Mouse (Mus musculus) midbrain, embryonic 14.5 days (tissue): ENCODE results near the gene Gimd1. TPM values are rescaled to one million over a fixed set of nuclear protein-coding genes. Genes with fewer than 3 reads are reported as not detected.

ENCODE experiments used
- ATAC-seq: fragments of 200-750 bp; cut with Nextera tagmentation; 2 replicates; pipeline ENCODE4 v1.8.0; 2017; ENCODE audit warnings: moderate number of reproducible peaks, moderate library complexity; ENCODE audit not compliant: low FRiP score, low TSS enrichment
- DNase-seq: peaks from one replicate; pipeline ENCODE4 v3.0.0-alpha.2; 2015
- H3K27ac ChIP-seq: fragments of 300-500 bp; sonication (generic); replicated peaks from 2 replicates; pipeline ENCODE4 v1.5.1; 2014; ENCODE audit warnings: mild to moderate bottlenecking, low read depth, low read length, moderate library complexity
- H3K27me3 ChIP-seq: fragments of 300-500 bp; sonication (generic); 2 replicates; pipeline ENCODE4 v1.6.1; 2014; ENCODE audit warnings: low read length, control low read depth, mixed read lengths; ENCODE audit not compliant: control insufficient read depth, insufficient read depth
- H3K36me3 ChIP-seq: fragments of 300-500 bp; sonication (generic); 2 replicates; pipeline ENCODE4 v1.6.1; 2014; ENCODE audit warnings: low read length, control low read depth; ENCODE audit not compliant: control insufficient read depth, insufficient read depth
- H3K4me1 ChIP-seq: fragments of 300-500 bp; sonication (generic); 2 replicates; pipeline ENCODE4 v1.6.1; 2014; ENCODE audit warnings: mild to moderate bottlenecking, antibody characterized with exemption, low read length, control low read depth; ENCODE audit not compliant: control insufficient read depth, insufficient read depth
- H3K4me2 ChIP-seq: fragments of 300-500 bp; sonication (generic); 2 replicates; pipeline ENCODE4 v1.6.1; 2014; ENCODE audit warnings: mild to moderate bottlenecking, low read length, moderate library complexity
- H3K4me3 ChIP-seq: fragments of 300-500 bp; sonication (generic); replicated peaks from 2 replicates; pipeline ENCODE4 v1.5.1; 2014; ENCODE audit warnings: low read depth, low read length
- H3K9ac ChIP-seq: fragments of 300-500 bp; sonication (generic); replicated peaks from 2 replicates; pipeline ENCODE4 v1.6.1; 2014; ENCODE audit warnings: mild to moderate bottlenecking, low read length, moderate library complexity
- H3K9me3 ChIP-seq: fragments of 300-500 bp; sonication (generic); 2 replicates; pipeline ENCODE4 v1.6.1; 2016; ENCODE audit warnings: low read length, control low read depth, mixed read lengths; ENCODE audit not compliant: control insufficient read depth
- WGBS: fragments of 180-500 bp; shearing (Covaris S2); extraction: QIAGEN DNeasy Blood & Tissue Kit; methylation state at CpG from one replicate; pipeline ENCODE4 v1.1.7; 2014; 5-methylcytosine and 5-hydroxymethylcytosine counted together
- polyA plus RNA-seq: library from polyadenylated mRNA; unstranded; fragments of >200 nt; fragmentation: Nextera tagmentation; extraction: Ambion mirVana; gene quantifications from 2 replicates; pipeline ENCODE4 v1.2.1, GENCODE M21; 2014

Gimd1 gene
- not detected in 2 replicates for polyA plus RNA-seq

- H3K27ac ChIP-seq = no peak within 1 kb of the TSS
- H3K9ac ChIP-seq = no peak within 1 kb of the TSS
- no peaks in the 10 kb centered on the region for H3K27me3 ChIP-seq
- no peak within 1 kb of the TSS for H3K4me2 ChIP-seq
- H3K36me3 ChIP-seq = no peaks in the 10 kb centered on the region
- H3K4me1 ChIP-seq = no peaks in the 10 kb centered on the region
- no peak within 1 kb of the TSS for H3K4me3 ChIP-seq
- ATAC-seq (no peak), DNase-seq (no peak)
- WGBS = 97% methylated on average over 11 of the region's 11 CpGs
- no peaks in the 10 kb centered on the region for H3K9me3 ChIP-seq
Measured at GRCm38 (mm10) chr3:132629601-132630239, at the start of gene Gimd1. TSS of gene Gimd1 (plus strand) at chr3:132629820.

DNA sequence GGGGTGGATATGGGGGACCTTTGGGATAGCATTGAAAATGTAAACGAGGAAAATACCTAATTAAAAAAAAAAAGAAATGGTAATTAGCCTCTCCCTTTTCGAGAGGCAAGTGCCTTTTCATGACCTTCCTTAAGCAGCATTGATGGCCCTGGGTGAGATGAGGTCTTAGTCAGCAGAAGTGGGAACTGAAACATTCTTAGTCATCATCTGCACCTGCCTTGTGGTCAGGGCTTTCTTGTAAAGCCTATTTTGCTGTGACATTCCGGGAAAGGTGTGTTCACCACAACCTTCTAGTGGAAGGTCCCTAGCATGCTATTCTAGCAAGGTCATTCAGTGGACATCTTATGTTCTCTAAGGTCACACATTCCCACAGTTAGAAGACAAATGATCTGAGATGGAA lies 48.4 kb upstream of the Gimd1 start:
- Histone ChIP-seq H3K4me1 (no peaks in the 10 kb centered on the region), H3K36me3 (no peaks in the 10 kb centered on the region), H3K4me2 (no peak overlapping the region), H3K27ac (no peak overlapping the region), H3K4me3 (no peak overlapping the region), H3K27me3 (no peaks in the 10 kb centered on the region), H3K9me3 (no peaks in the 10 kb centered on the region), H3K9ac (no peak overlapping the region)
- DNase-seq (no peak), ATAC-seq (no peak)
- WGBS = 74% methylated on average over 3 of the region's 3 CpGs

DNA sequence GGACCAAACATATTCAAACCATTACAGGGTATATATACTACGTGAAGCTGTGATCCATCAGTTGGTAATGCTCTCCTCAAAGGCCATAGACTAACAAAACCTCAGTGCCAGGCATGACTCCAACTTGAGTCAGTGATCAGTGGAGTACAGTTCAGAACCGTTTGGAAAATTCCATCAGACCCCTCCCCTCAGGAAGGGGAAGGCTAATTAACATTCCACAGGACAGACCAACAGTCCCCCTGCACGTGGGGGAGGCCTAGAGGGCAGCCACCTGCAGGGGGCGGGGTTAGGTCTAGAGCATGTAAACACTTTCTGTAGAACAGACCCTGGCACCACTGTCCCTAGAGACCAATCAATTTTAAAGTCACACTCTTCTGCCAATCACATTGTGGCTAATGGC lies 47.3 kb upstream of the Gimd1 start:
- no peak for DNase-seq
- Histone ChIP-seq H3K27ac (no peak overlapping the region), H3K9ac (no peak overlapping the region), H3K9me3 (no peaks in the 10 kb centered on the region), H3K4me3 (no peak overlapping the region), H3K4me2 (no peak overlapping the region), H3K27me3 (no peaks in the 10 kb centered on the region), H3K4me1 (no peaks in the 10 kb centered on the region), H3K36me3 (no peaks in the 10 kb centered on the region)
- peak; percentile 51 for ATAC-seq
- 62% methylated on average over 4 of the region's 4 CpGs for WGBS

DNA sequence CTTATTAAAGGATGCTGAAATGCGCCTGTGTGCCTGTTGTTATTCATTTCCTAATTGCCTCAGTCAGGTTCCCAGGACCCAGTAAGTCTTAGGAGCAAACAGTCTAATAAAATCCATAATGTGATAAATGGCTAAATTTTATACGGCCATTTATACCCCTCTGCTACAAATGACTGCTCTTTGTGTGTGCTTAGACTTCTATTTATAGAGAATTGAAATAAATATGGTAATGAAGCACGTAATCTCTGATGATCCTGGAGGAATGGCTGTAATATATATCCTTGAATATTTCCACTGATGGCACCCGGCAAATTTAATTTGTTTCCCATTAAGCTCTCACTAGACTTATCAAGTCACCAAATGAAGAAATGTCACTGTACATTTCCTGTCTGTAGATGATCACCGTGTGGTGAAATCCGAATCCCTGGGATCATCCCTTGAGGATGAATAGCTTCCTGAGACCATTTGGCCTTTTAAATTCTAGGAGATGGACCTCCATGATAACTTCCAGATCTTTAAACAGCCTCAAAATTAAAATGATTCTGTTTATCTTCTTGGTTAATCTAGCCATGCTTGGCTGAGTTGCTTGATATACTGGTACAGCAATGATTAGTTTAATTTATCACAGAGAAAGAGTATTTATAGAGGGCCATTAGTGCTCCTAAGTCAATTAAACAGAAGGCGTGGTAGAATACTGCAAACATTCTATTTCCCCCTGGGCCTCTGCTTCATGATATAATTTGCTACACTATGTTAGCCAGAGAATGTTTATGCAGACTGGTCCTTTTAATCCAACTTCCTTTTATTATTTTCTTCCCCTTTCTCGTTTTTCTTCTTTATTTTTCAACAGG lies 44.3 kb upstream of the Gimd1 start:
- H3K4me3 ChIP-seq = no peak overlapping the region
- no peaks in the 10 kb centered on the region for H3K9me3 ChIP-seq
- no peaks in the 10 kb centered on the region for H3K36me3 ChIP-seq
- H3K27me3 ChIP-seq = no peaks in the 10 kb centered on the region
- DNase-seq = peak; percentile 6
- ATAC-seq = no peak
- no peak overlapping the region for H3K4me2 ChIP-seq
- no peaks in the 10 kb centered on the region for H3K4me1 ChIP-seq
- no peak overlapping the region for H3K27ac ChIP-seq
- H3K9ac ChIP-seq = no peak overlapping the region
- WGBS = 76% methylated on average over 8 of the region's 8 CpGs

- no peaks in the 10 kb centered on the region for H3K4me1 ChIP-seq
- H3K4me2 ChIP-seq = no peak overlapping the region
- H3K4me3 ChIP-seq = no peak overlapping the region
- ATAC-seq (no peak), DNase-seq (no peak)
- H3K27me3 ChIP-seq = no peaks in the 10 kb centered on the region
- H3K27ac ChIP-seq = no peak overlapping the region
- H3K9ac ChIP-seq = no peak overlapping the region
- no peaks in the 10 kb centered on the region for H3K9me3 ChIP-seq
- WGBS = 93% methylated on average over 1 of the region's 1 CpGs
- no peaks in the 10 kb centered on the region for H3K36me3 ChIP-seq
Measured at GRCm38 (mm10) chr3:132588146-132588545, 41.5 kb upstream of the Gimd1 start.

DNA sequence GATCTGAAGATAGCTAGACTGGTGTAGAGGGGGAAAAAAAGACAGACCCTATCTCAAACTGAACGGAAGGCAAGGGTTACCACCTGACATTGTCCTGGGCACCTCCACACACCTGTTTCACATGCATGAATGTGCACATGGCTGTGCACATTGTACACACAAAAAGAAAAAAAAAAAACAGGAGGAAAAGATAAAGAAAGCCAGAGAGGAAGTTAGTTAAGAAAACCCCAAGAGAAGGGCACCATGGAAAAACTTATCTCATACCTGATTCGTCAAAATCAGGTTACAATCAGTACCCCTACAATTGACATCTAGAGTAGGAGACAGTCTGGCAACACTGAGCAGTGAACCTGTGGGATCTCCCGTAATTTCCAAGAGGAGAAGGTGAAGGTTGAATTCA lies 39.6 kb upstream of the Gimd1 start:
- H3K36me3 ChIP-seq = no peaks in the 10 kb centered on the region
- no peak overlapping the region for H3K4me3 ChIP-seq
- no peaks in the 10 kb centered on the region for H3K4me1 ChIP-seq
- no peaks in the 10 kb centered on the region for H3K27me3 ChIP-seq
- no peak overlapping the region for H3K27ac ChIP-seq
- H3K9me3 ChIP-seq = no peaks in the 10 kb centered on the region
- ATAC-seq (no peak), DNase-seq (no peak)
- no peak overlapping the region for H3K9ac ChIP-seq
- WGBS = 83% methylated on average over 3 of the region's 3 CpGs
- H3K4me2 ChIP-seq = no peak overlapping the region

DNA sequence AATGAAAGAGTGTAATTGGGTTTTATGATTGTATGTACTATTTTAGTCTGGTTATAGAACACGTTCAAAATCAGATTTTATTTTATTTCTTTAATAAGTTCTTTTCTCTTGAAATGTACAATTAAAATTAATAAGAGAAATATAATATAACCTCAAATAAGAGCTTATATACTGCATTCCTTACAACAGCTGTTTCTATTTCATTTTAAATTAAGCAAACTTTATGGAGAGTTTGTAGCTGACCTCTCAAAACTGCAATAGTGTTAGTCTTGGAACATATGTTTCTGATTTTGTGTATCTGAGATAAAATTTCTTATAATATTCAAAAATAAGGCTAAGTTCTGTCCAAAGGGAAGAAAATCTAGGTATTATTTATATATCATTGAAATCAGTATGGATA lies 39.0 kb upstream of the Gimd1 start:
- H3K4me1 ChIP-seq = no peaks in the 10 kb centered on the region
- 68% methylated on average over 1 of the region's 1 CpGs for WGBS
- no peaks in the 10 kb centered on the region for H3K27me3 ChIP-seq
- H3K4me3 ChIP-seq = no peak overlapping the region
- H3K4me2 ChIP-seq = no peak overlapping the region
- no peak overlapping the region for H3K9ac ChIP-seq
- DNase-seq = no peak
- ATAC-seq = no peak
- H3K27ac ChIP-seq = no peak overlapping the region
- no peaks in the 10 kb centered on the region for H3K9me3 ChIP-seq
- H3K36me3 ChIP-seq = no peaks in the 10 kb centered on the region

DNA sequence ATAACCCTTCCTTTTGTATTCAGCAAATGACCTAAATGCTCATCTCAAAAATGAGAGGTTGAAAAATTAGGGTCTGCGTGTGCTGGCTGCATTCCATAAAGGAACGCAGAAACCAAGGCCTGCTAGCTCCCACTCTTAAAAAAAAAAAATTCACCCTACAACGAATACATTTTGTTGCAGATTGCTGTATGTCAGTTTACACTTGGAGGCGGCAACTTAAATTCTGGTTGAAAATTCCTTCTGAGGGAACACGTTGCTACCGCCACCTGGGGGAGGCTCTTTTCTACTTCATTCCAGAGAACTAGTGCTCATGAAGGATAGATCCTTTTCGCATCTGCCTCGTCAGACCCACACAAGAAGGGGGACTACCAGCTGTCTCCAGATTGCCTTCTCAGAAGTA lies 879 bp upstream of the Gimd1 start:
- DNase-seq (peak; percentile 31), ATAC-seq (no peak)
- no peaks in the 10 kb centered on the region for H3K9me3 ChIP-seq
- no peaks in the 10 kb centered on the region for H3K27me3 ChIP-seq
- no peaks in the 10 kb centered on the region for H3K4me1 ChIP-seq
- no peaks in the 10 kb centered on the region for H3K36me3 ChIP-seq
- H3K27ac ChIP-seq = no peak overlapping the region
- no peak overlapping the region for H3K4me2 ChIP-seq
- WGBS = 64% methylated on average over 8 of the region's 8 CpGs
- no peak overlapping the region for H3K4me3 ChIP-seq
- no peak overlapping the region for H3K9ac ChIP-seq

GRCm38 (mm10) chr3:132633261-132633660 lies 3.6 kb downstream of the Gimd1 start:
- Histone ChIP-seq H3K27me3 (no peaks in the 10 kb centered on the region), H3K36me3 (no peaks in the 10 kb centered on the region), H3K4me1 (no peaks in the 10 kb centered on the region), H3K9me3 (no peaks in the 10 kb centered on the region), H3K4me2 (no peak overlapping the region), H3K27ac (no peak overlapping the region), H3K4me3 (no peak overlapping the region), H3K9ac (no peak overlapping the region)
- WGBS = 67% methylated on average over 2 of the region's 2 CpGs
- ATAC-seq = no peak
- DNase-seq = no peak
